Mouse (Mus musculus): ENCODE data around the gene H2al1i.
"Not testable (repeated sequence)": the region's sequence is repeated elsewhere in the genome, so short reads cannot be mapped to it uniquely, and the experiment has no call there.

The H2al1i gene

GRCm38 (mm10) chrX:11324359-11324758 lies at the start of gene H2al1i:
TSS of gene H2al1i (plus strand) at chrX:11324659.
- not testable (repeated sequence) for DNase-seq (ENCODE audit: low spot score in 2 of 2)

- no peak for DNase-seq (ENCODE audit: low spot score in 2 of 2)
Observed at GRCm38 (mm10) chrX:11277083-11277482, 47.4 kb upstream of the H2al1i start.

- DNase-seq (ENCODE audit: low spot score in 2 of 2), result no peak
Observed at GRCm38 (mm10) chrX:11280741-11281140, 43.7 kb upstream of the H2al1i start.

- DNase-seq (ENCODE audit: low spot score in 2 of 2), result no peak
Observed at GRCm38 (mm10) chrX:11288306-11288882, 36.1 kb upstream of the H2al1i start.

- DNase-seq (ENCODE audit: low spot score in 2 of 2), result no peak
Observed at GRCm38 (mm10) chrX:11289244-11289643, 35.2 kb upstream of the H2al1i start.

GRCm38 (mm10) chrX:11298957-11299356 lies 25.5 kb upstream of the H2al1i start, which contains the start of gene H2al1a:
TSS of gene H2al1a (plus strand) at chrX:11299257.
- not testable (repeated sequence) for DNase-seq (ENCODE audit: low spot score in 2 of 2)

GRCm38 (mm10) chrX:11302132-11302531 lies 22.3 kb upstream of the H2al1i start, which contains the start of gene H2al1b:
TSS of gene H2al1b (plus strand) at chrX:11302432.
- not testable (repeated sequence) for DNase-seq (ENCODE audit: low spot score in 2 of 2)

GRCm38 (mm10) chrX:11305355-11305754 lies 19.1 kb upstream of the H2al1i start, which contains the start of gene H2al1c:
TSS of gene H2al1c (plus strand) at chrX:11305655.
- DNase-seq (ENCODE audit: low spot score in 2 of 2), result not testable (repeated sequence)

- not testable (repeated sequence) for DNase-seq (ENCODE audit: low spot score in 2 of 2)
Observed at GRCm38 (mm10) chrX:11308524-11308923, 15.9 kb upstream of the H2al1i start, which contains the start of gene H2al1d. TSS of gene H2al1d (plus strand) at chrX:11308824.

GRCm38 (mm10) chrX:11311634-11312033 lies 12.8 kb upstream of the H2al1i start, which contains the start of gene H2al1e:
TSS of gene H2al1e (plus strand) at chrX:11311934.
- not testable (repeated sequence) for DNase-seq (ENCODE audit: low spot score in 2 of 2)

- DNase-seq (ENCODE audit: low spot score in 2 of 2), result not testable (repeated sequence)
Observed at GRCm38 (mm10) chrX:11314858-11315257, 9.6 kb upstream of the H2al1i start, which contains the start of gene H2al1f. TSS of gene H2al1f (plus strand) at chrX:11315158.

GRCm38 (mm10) chrX:11317956-11318355 lies 6.5 kb upstream of the H2al1i start, which contains the start of gene H2al1g:
TSS of gene H2al1g (plus strand) at chrX:11318256.
- not testable (repeated sequence) for DNase-seq (ENCODE audit: low spot score in 2 of 2)

- not testable (repeated sequence) for DNase-seq (ENCODE audit: low spot score in 2 of 2)
Observed at GRCm38 (mm10) chrX:11321192-11321591, 3.3 kb upstream of the H2al1i start, which contains the start of gene H2al1h. TSS of gene H2al1h (plus strand) at chrX:11321492.

GRCm38 (mm10) chrX:11327522-11327921 lies 3.1 kb downstream of the H2al1i start, which contains the start of gene H2al1j:
TSS of gene H2al1j (plus strand) at chrX:11327822.
- DNase-seq (ENCODE audit: low spot score in 2 of 2), result not testable (repeated sequence)

- DNase-seq (ENCODE audit: low spot score in 2 of 2), result no peak
Observed at GRCm38 (mm10) chrX:11345762-11346161, 21.3 kb downstream of the H2al1i start.

GRCm38 (mm10) chrX:11346756-11347155 lies 22.3 kb downstream of the H2al1i start:
- no peak for DNase-seq (ENCODE audit: low spot score in 2 of 2)

- DNase-seq (ENCODE audit: low spot score in 2 of 2), result no peak
Observed at GRCm38 (mm10) chrX:11360823-11361222, 36.4 kb downstream of the H2al1i start.

- DNase-seq (ENCODE audit: low spot score in 2 of 2), result no peak
Observed at GRCm38 (mm10) chrX:11361261-11361660, 36.8 kb downstream of the H2al1i start.

GRCm38 (mm10) chrX:11363890-11364289 lies 39.4 kb downstream of the H2al1i start:
- DNase-seq (ENCODE audit: low spot score in 2 of 2), result no peak

GRCm38 (mm10) chrX:11365151-11365550 lies 40.7 kb downstream of the H2al1i start:
- DNase-seq (ENCODE audit: low spot score in 2 of 2), result no peak
